Mouse (Mus musculus): ENCODE results near the gene Cap1. TPM values are rescaled to one million over a fixed set of nuclear protein-coding genes. Genes with fewer than 3 reads are reported as not detected.
"Not testable (repeated sequence)": the region's sequence is repeated elsewhere in the genome, so short reads cannot be mapped to it uniquely, and the experiment has no call there.

Cap1 gene
- polyA plus RNA-seq, 1 experiment, result 92.8 TPM

DNA sequence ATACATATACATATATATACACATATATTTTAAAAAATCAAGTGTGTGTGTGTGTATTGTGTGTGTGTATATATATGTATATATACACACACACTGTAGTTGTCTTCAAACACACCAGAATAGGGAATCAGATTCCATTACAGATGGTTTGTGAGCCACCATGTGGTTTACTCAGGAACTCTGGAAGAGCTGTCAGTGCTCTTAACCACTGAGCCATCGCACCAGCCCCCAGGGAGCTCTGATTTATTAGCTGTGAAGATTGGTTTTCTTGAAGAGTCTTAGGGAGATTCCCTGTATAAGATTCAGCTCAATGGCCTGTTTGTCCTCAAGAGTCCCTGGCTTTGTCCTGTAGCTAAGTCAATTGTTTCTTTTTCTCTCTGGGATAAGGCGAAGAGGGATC is 47.9 kb downstream of the Cap1 start:
- no peak for DNase-seq (ENCODE audit: low read depth)

DNA sequence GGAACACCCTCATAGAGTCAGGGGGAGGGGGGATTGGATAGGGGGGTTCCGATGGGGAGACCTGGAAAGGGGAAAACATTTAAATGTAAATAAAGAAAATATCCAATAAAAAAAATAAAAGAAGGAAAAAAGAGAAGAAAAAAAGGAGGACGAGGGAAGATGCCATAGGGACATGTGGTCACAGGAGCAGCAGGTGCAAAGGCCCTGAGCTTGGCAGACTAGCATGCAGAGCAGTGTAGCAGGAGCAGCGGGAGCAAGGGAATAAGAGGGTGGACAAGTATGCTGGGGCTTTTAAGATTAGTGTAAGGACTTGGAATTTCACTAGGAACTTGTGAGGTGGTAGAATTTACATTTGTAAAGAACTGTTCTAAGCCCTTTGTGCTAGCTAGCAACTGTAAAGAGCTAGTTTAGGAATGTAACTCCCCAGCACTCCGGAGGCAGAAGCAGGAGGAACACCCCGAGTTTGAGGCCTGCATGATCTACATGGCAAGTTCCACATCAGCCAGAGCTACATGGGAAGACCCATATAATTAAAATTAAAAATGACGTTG is 48.6 kb downstream of the Cap1 start:
- DNase-seq (ENCODE audit: low read depth), result no peak

DNA sequence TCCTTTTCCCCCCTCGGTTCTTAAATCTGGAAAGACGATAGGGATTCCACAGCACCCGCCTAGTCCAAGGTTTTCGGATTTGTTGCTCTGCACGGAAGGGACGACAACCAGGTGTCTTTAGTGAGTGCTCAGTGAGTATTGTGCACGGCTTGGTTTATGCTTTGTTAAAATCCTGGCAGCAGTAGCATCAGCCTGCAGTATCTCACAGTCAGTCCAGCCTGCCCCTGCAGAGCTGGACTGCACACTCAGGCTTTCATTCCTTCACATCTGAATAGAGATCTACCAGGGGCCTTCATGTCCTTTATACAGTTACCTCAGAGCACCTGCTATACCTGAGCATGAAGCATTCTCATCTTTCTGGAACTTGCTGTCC is 49.5 kb downstream of the Cap1 start:
- DNase-seq (ENCODE audit: low read depth), result no peak

DNA sequence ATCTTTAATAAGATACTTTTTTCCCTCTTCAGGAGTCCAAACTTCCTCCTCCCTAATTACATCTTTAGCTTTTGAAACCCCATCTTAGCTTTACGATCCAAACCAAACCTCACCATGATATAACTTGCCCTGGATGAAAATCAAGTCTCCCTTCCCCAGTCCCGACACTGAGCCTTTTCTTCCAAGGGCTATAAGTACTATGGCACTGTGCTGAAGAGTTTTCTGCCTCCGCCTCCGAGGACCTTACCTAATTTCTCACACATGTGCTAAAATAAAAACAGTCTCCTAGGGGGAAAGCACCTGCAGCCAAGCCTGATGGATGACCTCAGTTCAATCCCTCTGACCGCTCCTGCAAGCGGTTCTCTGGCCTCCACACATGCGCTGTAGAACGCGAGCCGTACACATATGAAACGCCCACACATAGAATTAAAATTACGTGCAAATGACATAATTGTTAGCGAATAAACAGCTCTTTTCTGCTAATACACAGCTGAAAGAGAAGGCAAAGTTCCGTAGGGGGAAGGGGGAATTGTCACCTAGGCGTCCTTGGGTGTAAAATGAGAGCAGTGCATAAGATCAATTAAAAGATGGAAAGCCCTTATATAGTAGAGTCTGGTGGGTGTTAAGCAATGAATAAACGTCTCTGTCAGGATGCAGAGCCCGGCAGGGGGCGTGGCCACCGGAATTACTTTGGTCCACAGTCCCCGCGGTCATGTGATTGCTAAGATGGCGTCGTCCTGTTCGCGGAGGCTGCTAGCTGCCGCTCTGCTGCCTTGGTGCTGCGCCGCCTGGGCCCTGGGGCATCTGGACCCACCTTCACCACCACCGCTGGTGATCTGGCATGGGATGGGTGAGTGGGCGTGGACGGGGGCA is 50.1 kb downstream of the Cap1 start, which contains the start of gene Ppt1:
Ppt1 (plus strand) TSS at position 713 of the 873 bp plus-strand sequence.
- no peak for DNase-seq (ENCODE audit: low read depth)

DNA sequence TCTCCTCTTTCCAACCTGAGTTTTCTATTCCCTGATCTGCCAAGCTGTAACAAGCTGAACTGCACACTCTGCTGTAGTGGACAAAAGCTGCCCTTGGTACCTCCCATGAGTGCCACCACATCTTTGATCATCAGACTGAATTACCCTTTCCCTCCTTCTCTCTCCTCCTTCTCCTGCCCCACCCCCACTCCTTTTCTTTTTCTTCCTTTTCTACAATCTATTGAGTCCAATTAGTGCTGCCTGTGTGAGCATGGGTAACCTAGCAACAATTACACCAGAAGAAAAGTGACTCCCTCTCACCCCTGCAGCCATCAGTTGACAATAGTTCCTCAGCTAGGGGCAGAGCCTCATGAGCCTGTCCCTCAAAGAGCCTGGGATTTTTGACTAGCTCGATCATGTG is 54.0 kb downstream of the Cap1 start:
- no peak for DNase-seq (ENCODE audit: low read depth)

DNA sequence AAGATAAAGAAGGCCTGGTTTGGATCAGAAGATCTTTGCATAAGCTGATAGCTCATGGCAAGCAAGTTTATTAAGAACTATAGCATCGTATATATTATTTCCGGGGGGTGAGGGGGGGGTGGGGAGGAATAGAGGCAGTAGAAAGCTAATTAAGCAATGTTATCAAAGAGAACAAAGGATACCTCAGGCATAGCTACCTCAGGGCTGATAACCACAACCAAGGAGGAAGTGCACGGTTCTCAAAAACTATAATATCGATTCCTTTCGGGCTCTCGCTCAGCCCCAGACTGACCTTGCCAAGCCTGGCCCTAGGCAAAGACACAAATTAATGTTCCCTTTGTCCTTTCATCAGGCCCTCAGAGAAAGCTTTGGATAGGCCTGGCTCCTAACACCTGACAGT is 56.5 kb downstream of the Cap1 start:
- DNase-seq (ENCODE audit: low read depth), result no peak

DNA sequence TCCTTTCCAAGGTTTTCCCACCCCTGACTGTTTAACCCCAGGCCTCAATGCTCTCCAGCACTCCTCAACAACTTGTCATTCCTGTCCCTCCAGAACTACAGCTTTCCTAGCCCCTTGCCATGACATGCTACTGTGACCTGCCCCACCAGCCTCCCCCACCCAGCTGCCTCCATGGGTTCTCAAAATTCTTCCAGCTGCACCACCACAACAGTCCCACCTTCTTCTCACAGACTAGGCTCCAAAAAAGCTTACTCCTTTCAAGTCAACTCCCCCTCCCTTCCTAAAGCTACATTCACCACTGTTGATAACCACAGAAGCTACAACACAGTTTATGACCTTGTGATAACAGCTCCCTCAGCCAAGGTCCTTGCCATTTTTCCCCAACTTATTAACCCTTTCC is 58.2 kb downstream of the Cap1 start:
- DNase-seq (ENCODE audit: low read depth), result no peak

DNA sequence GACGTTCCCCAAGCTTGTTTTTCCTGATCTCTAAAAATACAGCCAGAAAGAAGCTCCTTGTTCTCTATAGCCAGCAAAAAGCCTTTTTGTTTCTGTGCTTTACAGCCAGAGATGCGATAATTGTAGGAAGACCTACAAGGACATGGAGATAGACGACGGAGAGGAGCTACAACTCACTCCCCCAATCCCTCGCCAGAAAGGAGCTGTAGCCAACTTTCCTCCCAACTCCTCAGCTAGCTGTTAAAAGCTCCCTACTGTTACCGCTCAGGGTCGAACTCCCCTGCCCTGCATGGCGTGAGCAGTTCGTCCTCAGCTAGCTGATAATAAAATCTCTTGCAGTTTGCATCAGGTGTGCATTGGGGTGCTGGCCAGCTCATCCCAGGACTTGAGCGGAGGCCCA is 64.9 kb downstream of the Cap1 start:
- DNase-seq (ENCODE audit: low read depth), result not testable (repeated sequence)

DNA sequence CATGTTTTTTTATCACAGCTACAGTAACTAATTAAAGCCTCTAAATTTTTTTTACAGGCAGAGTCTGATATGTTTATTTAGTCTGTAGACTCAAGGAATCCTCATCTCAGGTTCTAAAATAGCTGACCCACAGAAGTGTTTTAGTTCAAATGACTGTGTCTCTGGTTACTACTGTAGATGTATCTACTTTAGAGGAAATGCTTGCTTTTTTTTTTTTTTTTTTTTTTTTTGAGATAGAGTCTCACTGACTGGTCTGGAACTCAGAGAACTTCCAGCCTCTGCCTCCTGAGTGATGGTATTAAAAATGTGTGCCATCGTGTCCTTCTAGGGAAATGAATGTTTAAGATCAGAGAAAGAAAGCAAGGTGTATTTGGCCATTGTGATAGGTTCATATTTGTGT is 69.7 kb downstream of the Cap1 start:
- no peak for DNase-seq (ENCODE audit: low read depth)

DNA sequence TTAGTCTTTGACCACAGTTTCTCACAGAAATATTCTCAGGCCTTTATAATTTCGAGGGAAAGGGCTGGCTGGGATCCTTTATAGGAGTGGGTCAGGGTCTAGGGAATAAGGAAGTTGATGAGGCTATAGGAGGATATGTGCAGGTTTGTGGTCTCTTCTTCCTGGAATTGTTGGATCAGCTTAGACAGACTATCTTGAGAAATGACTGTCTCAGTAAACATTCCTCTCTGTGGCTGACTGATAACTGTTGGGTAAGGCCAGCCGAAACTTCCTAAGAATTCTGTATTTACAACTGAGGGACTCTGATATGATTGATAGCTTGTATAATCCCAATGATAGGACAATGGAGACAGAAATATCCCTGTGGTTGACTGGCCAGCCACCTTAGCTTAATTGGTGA is 74.0 kb downstream of the Cap1 start:
- DNase-seq (ENCODE audit: low read depth), result no peak

DNA sequence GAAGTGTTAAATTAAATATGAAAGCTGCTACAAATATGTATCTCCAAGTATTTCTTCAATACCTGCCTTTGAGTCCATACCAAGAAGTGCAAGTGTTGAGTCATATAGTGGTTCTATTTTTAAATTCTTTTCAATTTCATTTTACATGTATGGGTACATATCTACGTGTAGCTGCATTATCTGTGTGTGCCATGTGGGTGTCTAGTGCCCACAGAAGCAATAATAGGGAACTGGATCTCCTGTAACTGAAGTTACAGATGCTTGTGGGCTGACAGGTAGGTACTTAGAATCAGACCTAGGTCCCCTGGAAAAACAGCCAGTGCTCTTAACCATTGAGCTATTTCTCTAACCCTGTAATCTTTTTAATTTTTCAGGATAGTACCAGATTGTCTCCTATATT is 74.7 kb downstream of the Cap1 start:
- DNase-seq (ENCODE audit: low read depth), result no peak

Other genes with a start within 250 kb of the Cap1 start
- not detected in 2 replicates for gene 9530002B09Rik, start 196.8 kb downstream of the Cap1 start, polyA plus RNA-seq (2012; rRNA removed)
- 56.1 and 67.0 TPM in 2 replicates for gene Ppt1, start 49.8 kb downstream of the Cap1 start, polyA plus RNA-seq (2012; rRNA removed)
- 104 and 126 TPM in 2 replicates for gene Mfsd2a, start 75.1 kb upstream of the Cap1 start, polyA plus RNA-seq (2012; rRNA removed)
- gene Mycl, start 109.6 kb upstream of the Cap1 start, polyA plus RNA-seq (2012; rRNA removed), result 5.6 and 10.3 TPM in 2 replicates
- gene Trit1, start 130.5 kb upstream of the Cap1 start, polyA plus RNA-seq (2012; rRNA removed), result 7.3 and 8.5 TPM in 2 replicates
- gene Bmp8b, start 219.1 kb upstream of the Cap1 start, polyA plus RNA-seq (2012; rRNA removed), result 0.13 and 0.20 TPM in 2 replicates
- 2.0 and 2.5 TPM in 2 replicates for gene Oxct2b, start 230.2 kb upstream of the Cap1 start, polyA plus RNA-seq (2012; rRNA removed)